ENCODE assay signal across 9 mouse cellular contexts in genomic region chr15:62257955-62258354, GRCm38 (mm10).
DNase-seq lines count a peak whose midpoint lies in the region; ATAC-seq and TF ChIP-seq lines count a peak whose summit lies in the region.
"Had no signal": no experiment of that assay in that cellular context is flagged by ENCODE, and none has a peak within 500 bp of the region (broad histone marks: within the 10 kb centered on the region; RNA-seq: fewer than 3 reads in every experiment).

No protein-coding gene starts in this region.

- WGBS in embryonic facial prominence, embryonic 15.5 days: 26% methylated on average over 3 of the region's 3 CpGs
- WGBS in heart, postnatal 0 days: 23% methylated on average over 3 of the region's 3 CpGs

- DNase-seq in left cerebral cortex, adult 18-20 months (ENCODE audit: low spot score in 2 of 2): peak; percentile 6 to 10
- DNase-seq in left cerebral cortex, adult 11 months (ENCODE audit: low spot score): no peak
- peak; percentile 68 for DNase-seq in heart, postnatal 0 days (ENCODE audit: low spot score)
- DNase-seq in kidney, postnatal 36 days: peak; percentile 90 to 95
- peak; percentile 50 for DNase-seq in lung, postnatal 14 days
- DNase-seq in right cerebral cortex, postnatal 14 days: peak; percentile 15
- DNase-seq in thymus, postnatal 14 days: no peak

- TF ChIP-seq CTCF in heart, postnatal 0 days (IDR thresholded peaks at IDR 0.05; ENCODE audit: low read depth): no peak

- 0 out of 2 replicates have a peak, but pooled peaks cover 2% of the 10 kb centered on the region for H3K4me1 ChIP-seq in embryonic facial prominence, embryonic 15.5 days
- peaks cover 20% of the 10 kb centered on the region for H3K4me1 ChIP-seq in heart, postnatal 0 days (ENCODE audit: control insufficient read depth, insufficient read depth)
- H3K4me1 ChIP-seq: embryonic facial prominence, embryonic 13.5 days had no signal

- H3K9ac ChIP-seq in embryonic facial prominence, embryonic 15.5 days: no peak overlapping the region
- H3K9ac ChIP-seq in heart, postnatal 0 days (replicated peaks; ENCODE audit: low read depth, low read length): no peak overlapping the region
- H3K9ac ChIP-seq: embryonic facial prominence, embryonic 13.5 days had no signal

- H3K27me3 ChIP-seq in embryonic facial prominence, embryonic 15.5 days: no peaks in the 10 kb centered on the region
- H3K27me3 ChIP-seq in heart, postnatal 0 days (ENCODE audit: control insufficient read depth, insufficient read depth, low read length): no peaks in the 10 kb centered on the region
- H3K27me3 ChIP-seq: embryonic facial prominence, embryonic 13.5 days had no signal

- H3K4me2 ChIP-seq in embryonic facial prominence, embryonic 15.5 days (replicated peaks): no peak overlapping the region
- H3K4me2 ChIP-seq in heart, postnatal 0 days (ENCODE audit: low read depth, low read length): no peak overlapping the region
- H3K4me2 ChIP-seq: embryonic facial prominence, embryonic 13.5 days had no signal

- H3K9me3 ChIP-seq in embryonic facial prominence, embryonic 15.5 days (replicated peaks): no peaks in the 10 kb centered on the region
- no peaks in the 10 kb centered on the region for H3K9me3 ChIP-seq in heart, postnatal 0 days (replicated peaks; ENCODE audit: control insufficient read depth, low read length)
- H3K9me3 ChIP-seq: embryonic facial prominence, embryonic 13.5 days had no signal

- H3K27ac ChIP-seq in embryonic facial prominence, embryonic 15.5 days (replicated peaks): no peak overlapping the region
- H3K27ac ChIP-seq in heart, postnatal 0 days (ENCODE audit: low read depth): peak overlapping the region; percentile 54
- H3K27ac ChIP-seq: embryonic facial prominence, embryonic 13.5 days had no signal

- peak; percentile 63; the same call in 1 of the 2 replicates for ATAC-seq in embryonic facial prominence, embryonic 15.5 days (ENCODE audit: insufficient number of reproducible peaks, low FRiP score, low TSS enrichment, low read depth)
- ATAC-seq in heart, postnatal 0 days (ENCODE audit: insufficient read depth, low read depth): peak; percentile 91

- H3K4me3 ChIP-seq in embryonic facial prominence, embryonic 15.5 days (replicated peaks): no peak overlapping the region
- H3K4me3 ChIP-seq in heart, postnatal 0 days (ENCODE audit: low read depth, low read length): no peak overlapping the region
- H3K4me3 ChIP-seq: embryonic facial prominence, embryonic 13.5 days had no signal

- H3K36me3 ChIP-seq in embryonic facial prominence, embryonic 15.5 days: no peaks in the 10 kb centered on the region
- no peaks in the 10 kb centered on the region for H3K36me3 ChIP-seq in heart, postnatal 0 days (replicated peaks; ENCODE audit: control insufficient read depth, insufficient read depth, low read length)
- H3K36me3 ChIP-seq: embryonic facial prominence, embryonic 13.5 days had no signal

- peak; percentile 62; the same call in 1 of the 2 replicates for TF ChIP-seq EP300 in heart, postnatal 0 days (IDR thresholded peaks at IDR 0.05; ENCODE audit: low read depth)

Comparison
In these comparisons a context has a peak if more than half of its experiments do, and no peak if none do; other contexts are left out.
1. DNase-seq: peak in left cerebral cortex, adult 18-20 months (2 of 2), heart, postnatal 0 days (single experiment), kidney, postnatal 36 days (2 of 2), lung, postnatal 14 days (single experiment) and right cerebral cortex, postnatal 14 days (single experiment); none in left cerebral cortex, adult 11 months (single experiment) and thymus, postnatal 14 days (single experiment).